Mouse (Mus musculus): ENCODE data around the gene Tas1r1.

The Tas1r1 gene

GRCm38 (mm10) chr4:152010091-152010706, 28.2 kb downstream of the Tas1r1 start:
- DNase-seq (ENCODE audit: low spot score in 2 of 2), result no peak

GRCm38 (mm10) chr4:152009076-152010051, 29.0 kb downstream of the Tas1r1 start:
- peak; percentile 39 to 46 for DNase-seq (ENCODE audit: low spot score in 2 of 2)

GRCm38 (mm10) chr4:152008622-152009075, 29.7 kb downstream of the Tas1r1 start, which contains the start of gene Klhl21:
Gene Klhl21, plus strand, starts transcription at chr4:152008803.
- peak; percentile 79 to 82 for DNase-seq (ENCODE audit: low spot score in 2 of 2)

- no peak for DNase-seq (ENCODE audit: low spot score in 2 of 2)
These were observed 30.2 kb downstream of the Tas1r1 start for GRCm38 (mm10) chr4:152008148-152008500.

- DNase-seq (ENCODE audit: low spot score in 2 of 2), result no peak
These were observed 30.8 kb downstream of the Tas1r1 start for GRCm38 (mm10) chr4:152007481-152008147.

- DNase-seq (ENCODE audit: low spot score in 2 of 2), result no peak
These were observed 31.6 kb downstream of the Tas1r1 start for GRCm38 (mm10) chr4:152006812-152007211.

- DNase-seq (ENCODE audit: low spot score in 2 of 2), result no peak
These were observed 32.2 kb downstream of the Tas1r1 start for GRCm38 (mm10) chr4:152006137-152006536.

- no peak for DNase-seq (ENCODE audit: low spot score in 2 of 2)
These were observed 36.3 kb downstream of the Tas1r1 start for GRCm38 (mm10) chr4:152002063-152002462.

GRCm38 (mm10) chr4:152001335-152001734, 37.0 kb downstream of the Tas1r1 start:
- no peak for DNase-seq (ENCODE audit: low spot score in 2 of 2)

- DNase-seq (ENCODE audit: low spot score in 2 of 2), result no peak
These were observed 37.5 kb downstream of the Tas1r1 start for GRCm38 (mm10) chr4:152000906-152001305.

- DNase-seq (ENCODE audit: low spot score in 2 of 2), result no peak
These were observed 38.9 kb downstream of the Tas1r1 start for GRCm38 (mm10) chr4:151999481-151999880.

GRCm38 (mm10) chr4:151997701-151998100, 40.7 kb downstream of the Tas1r1 start:
- no peak for DNase-seq (ENCODE audit: low spot score in 2 of 2)

GRCm38 (mm10) chr4:151996951-151997222, 41.5 kb downstream of the Tas1r1 start:
- DNase-seq (ENCODE audit: low spot score in 2 of 2), result no peak

GRCm38 (mm10) chr4:151996173-151996950, 42.0 kb downstream of the Tas1r1 start, which contains the start of gene Phf13:
Gene Phf13, minus strand, starts transcription at chr4:151996258.
- DNase-seq (ENCODE audit: low spot score in 2 of 2), result peak; percentile 98

- DNase-seq (ENCODE audit: low spot score in 2 of 2), result peak in 1 of 2 experiments; percentile 47
These were observed 42.8 kb downstream of the Tas1r1 start for GRCm38 (mm10) chr4:151995371-151996172.

- peak; percentile 25 to 38 for DNase-seq (ENCODE audit: low spot score in 2 of 2)
These were observed 43.9 kb downstream of the Tas1r1 start for GRCm38 (mm10) chr4:151994228-151995171.

GRCm38 (mm10) chr4:151993035-151993434, 45.3 kb downstream of the Tas1r1 start:
- DNase-seq (ENCODE audit: low spot score in 2 of 2), result no peak

- DNase-seq (ENCODE audit: low spot score in 2 of 2), result no peak
These were observed 46.3 kb downstream of the Tas1r1 start for GRCm38 (mm10) chr4:151992091-151992490.

GRCm38 (mm10) chr4:151989110-151989488, 49.3 kb downstream of the Tas1r1 start:
- DNase-seq (ENCODE audit: low spot score in 2 of 2), result no peak

All from thymus, postnatal 10 days (tissue).